Comparison of ENCODE assay signal across 32 mouse cellular contexts in genomic region chr6:62105464-62105863, GRCm38 (mm10).
"Had no signal": no experiment of that assay in that cellular context is flagged by ENCODE, and none has a peak within 500 bp of the region (broad histone marks: within the 10 kb centered on the region; RNA-seq: fewer than 3 reads in every experiment).

No protein-coding gene starts in this region.

- H3K9me3 ChIP-seq: heart, embryonic 15.5 days; hindbrain, embryonic 10.5 days; hindbrain, embryonic 12.5 days; hindbrain, embryonic 13.5 days; hindbrain, embryonic 15.5 days; intestine, embryonic 15.5 days; kidney, embryonic 15.5 days had no signal

- ATAC-seq: hindbrain, embryonic 16.5 days; hindbrain, postnatal 0 days; inflammation-experienced regulatory T-cells, adult 6 months; intestine, embryonic 15.5 days; intestine, embryonic 16.5 days; intestine, postnatal 0 days had no signal

- H3K27me3 ChIP-seq: heart, embryonic 15.5 days; hindbrain, embryonic 12.5 days; hindbrain, embryonic 13.5 days; hindbrain, embryonic 15.5 days; intestine, embryonic 15.5 days; kidney, embryonic 15.5 days had no signal

- H3K9ac ChIP-seq: heart, embryonic 15.5 days; hindbrain, embryonic 12.5 days; hindbrain, embryonic 13.5 days; hindbrain, embryonic 14.5 days; hindbrain, embryonic 15.5 days; intestine, embryonic 15.5 days; kidney, embryonic 15.5 days had no signal

- H3K4me1 ChIP-seq: heart, embryonic 15.5 days; hindbrain, embryonic 12.5 days; hindbrain, embryonic 13.5 days; hindbrain, embryonic 15.5 days; intestine, embryonic 15.5 days; kidney, embryonic 15.5 days had no signal

- H3K4me3 ChIP-seq: heart, embryonic 15.5 days; hindbrain, embryonic 10.5 days; hindbrain, embryonic 12.5 days; hindbrain, embryonic 13.5 days; hindbrain, embryonic 15.5 days; intestine, embryonic 15.5 days; kidney, embryonic 15.5 days; layer of hippocampus, adult 2 months; left cerebral cortex, adult 2 months had no signal

- H3K4me2 ChIP-seq: heart, embryonic 15.5 days; hindbrain, embryonic 12.5 days; hindbrain, embryonic 13.5 days; hindbrain, embryonic 14.5 days; hindbrain, embryonic 15.5 days; intestine, embryonic 15.5 days; kidney, embryonic 15.5 days had no signal

- H3K27ac ChIP-seq: heart, embryonic 15.5 days; hindbrain, embryonic 10.5 days; hindbrain, embryonic 12.5 days; hindbrain, embryonic 13.5 days; hindbrain, embryonic 14.5 days; hindbrain, embryonic 15.5 days; hindbrain, postnatal 0 days; intestine, embryonic 15.5 days; kidney, embryonic 15.5 days; kidney, postnatal 0 days; layer of hippocampus, adult 2 months; left cerebral cortex, adult 2 months had no signal

- H3K36me3 ChIP-seq: heart, embryonic 15.5 days; hindbrain, embryonic 10.5 days; hindbrain, embryonic 12.5 days; hindbrain, embryonic 13.5 days; hindbrain, embryonic 15.5 days; intestine, embryonic 15.5 days; kidney, embryonic 15.5 days had no signal

- DNase-seq: heart, postnatal 10 days; heart, postnatal 14 days; heart, postnatal 36 days; heart, postnatal 4 days; kidney, adult 11 months; kidney, adult 18-20 months; kidney, adult 2 months; kidney, adult 8-10 months; kidney, adult 9 months; kidney, postnatal 10 days; kidney, postnatal 14 days; kidney, postnatal 25 days; kidney, postnatal 36 days; kidney, postnatal 4 days; layer of hippocampus, adult 9-11 months; layer of hippocampus, postnatal 36 days had no signal
